Mouse (Mus musculus) granulocyte monocyte progenitor cell, adult 5-6 weeks (primary cell): Measurements from ENCODE around the gene Gch1. TPM values are rescaled to one million over a fixed set of nuclear protein-coding genes. Genes with fewer than 3 reads are reported as not detected.

Experiments used
- ATAC-seq: replicated peaks from 2 replicates; pipeline ENCODE4 v1.8.0; 2016; ENCODE audit warnings: mild to moderate bottlenecking, moderate TSS enrichment, inconsistent platforms; ENCODE audit not compliant: poor library complexity, severe bottlenecking
- total RNA-seq, 2 experiments: library from RNA; stranded (forward) in 1 of 2; stranded (reverse) in 1 of 2; fragments of 200-712, 200-1000 nt in 1 of 2; fragments of >200 nt in 1 of 2; fragmentation: Nextera tagmentation in 1 of 2; gene quantifications; 2 replicates each; pipeline ENCODE4 v1.2.3; 2014 to 2017

The Gch1 gene
- total RNA-seq (2014; fragmentation: Nextera tagmentation): 1.8 and 3.3 TPM in 2 replicates
- total RNA-seq (2017): 0.41 and 2.1 TPM in 2 replicates

DNA sequence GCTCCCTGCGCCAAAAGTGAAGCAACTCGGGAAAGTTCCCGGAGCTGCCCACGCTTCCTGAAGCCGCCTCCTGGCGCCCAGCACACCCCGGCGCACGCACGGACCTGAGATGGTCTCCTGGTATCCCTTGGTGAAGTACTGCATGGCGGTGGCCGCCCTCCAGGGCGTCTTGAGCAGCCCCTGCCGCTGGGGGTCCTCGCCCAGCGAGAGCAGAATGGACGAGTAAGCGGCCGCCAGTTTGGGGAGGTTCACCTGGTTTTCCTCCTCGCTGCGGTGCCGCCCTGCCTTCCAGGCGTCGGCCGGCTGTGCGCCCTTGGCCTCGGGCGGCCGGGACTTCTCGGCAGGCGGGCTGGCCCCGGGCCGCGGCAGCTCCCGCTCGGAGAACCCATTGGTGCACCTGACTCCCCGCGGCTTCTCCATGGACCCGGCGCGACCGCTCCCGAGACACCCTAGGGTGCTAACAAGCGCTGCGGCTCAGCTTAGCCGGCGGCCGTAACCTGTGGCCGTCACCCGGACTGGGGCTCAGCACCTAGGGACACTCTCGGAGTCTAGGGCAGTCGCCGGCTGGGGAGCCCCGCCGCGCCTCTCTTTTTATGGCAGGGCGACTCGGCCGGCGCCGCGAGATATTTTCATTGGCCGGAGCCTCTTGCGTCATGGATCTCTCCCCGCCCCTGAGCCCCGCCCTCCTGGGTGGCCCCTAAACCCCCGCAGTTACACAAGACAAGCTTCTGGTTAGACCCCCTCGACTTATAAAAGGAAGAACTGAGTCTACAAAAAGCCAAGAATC lies at the start of gene Gch1:
Gch1 (minus strand) TSS at position 566 of the 787 bp plus-strand sequence.
- peak; percentile 66 for ATAC-seq

DNA sequence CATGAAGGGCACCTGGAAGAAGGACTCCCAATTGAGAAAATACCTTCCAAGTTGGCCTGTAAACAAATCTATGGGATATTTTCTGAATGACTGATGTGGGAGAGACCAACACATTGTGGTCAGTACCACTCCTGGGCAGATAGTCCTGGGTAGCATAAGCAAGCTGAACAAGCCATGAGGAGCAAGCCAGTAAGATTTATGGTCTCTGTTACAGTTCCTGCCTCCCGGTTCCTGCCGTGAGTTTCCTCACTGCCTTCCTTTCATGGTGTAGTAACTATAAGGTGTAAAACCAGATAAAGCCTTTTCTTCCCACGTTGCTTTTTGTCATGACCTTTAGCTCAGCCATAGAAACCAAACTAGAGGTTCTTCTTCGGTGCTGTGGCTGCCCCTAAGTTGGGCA lies 48.1 kb upstream of the Gch1 start:
- ATAC-seq: no peak

- no peak for ATAC-seq
Observed at GRCm38 (mm10) chr14:47236491-47236890, 47.3 kb upstream of the Gch1 start.

- no peak for ATAC-seq
Observed at GRCm38 (mm10) chr14:47234526-47235250, 45.5 kb upstream of the Gch1 start.

DNA sequence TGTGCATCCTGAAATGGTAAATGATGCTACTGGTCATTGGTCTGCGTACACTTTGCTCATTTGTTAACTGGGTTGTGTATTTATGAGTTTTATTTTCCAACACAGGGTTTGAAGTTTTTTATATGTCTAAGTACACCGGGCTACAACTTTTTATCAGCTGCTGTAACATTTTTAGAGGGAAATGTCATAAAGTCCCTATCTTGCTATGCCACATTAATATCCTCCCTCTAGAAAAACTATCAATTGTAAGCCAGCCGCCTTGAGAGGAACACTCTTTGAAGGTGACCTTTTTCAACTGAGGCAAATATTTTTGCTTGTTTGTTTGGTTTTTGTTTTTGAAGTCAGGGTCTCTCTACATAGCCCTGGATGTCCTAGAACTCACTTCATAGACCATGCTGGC lies 44.8 kb upstream of the Gch1 start:
- no peak for ATAC-seq

DNA sequence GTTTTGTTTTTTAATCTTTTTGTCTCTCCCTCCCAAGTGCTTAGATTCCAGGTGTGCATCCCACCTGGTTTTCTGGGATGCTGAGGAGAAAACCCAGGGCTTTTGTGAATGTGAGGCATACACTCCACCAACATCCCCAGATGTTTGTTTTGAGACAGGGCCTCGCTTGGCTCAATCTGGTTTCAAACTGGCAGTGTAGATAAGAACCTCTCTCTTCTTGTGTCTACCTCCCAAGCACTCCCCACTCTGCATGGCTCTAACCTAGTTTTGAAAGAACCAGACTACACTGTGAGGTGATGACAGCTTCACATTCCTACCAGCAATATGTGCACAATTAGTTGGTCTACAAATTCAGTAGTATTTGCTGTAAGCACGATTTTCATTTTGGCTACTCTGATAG lies 44.4 kb upstream of the Gch1 start:
- no peak for ATAC-seq

DNA sequence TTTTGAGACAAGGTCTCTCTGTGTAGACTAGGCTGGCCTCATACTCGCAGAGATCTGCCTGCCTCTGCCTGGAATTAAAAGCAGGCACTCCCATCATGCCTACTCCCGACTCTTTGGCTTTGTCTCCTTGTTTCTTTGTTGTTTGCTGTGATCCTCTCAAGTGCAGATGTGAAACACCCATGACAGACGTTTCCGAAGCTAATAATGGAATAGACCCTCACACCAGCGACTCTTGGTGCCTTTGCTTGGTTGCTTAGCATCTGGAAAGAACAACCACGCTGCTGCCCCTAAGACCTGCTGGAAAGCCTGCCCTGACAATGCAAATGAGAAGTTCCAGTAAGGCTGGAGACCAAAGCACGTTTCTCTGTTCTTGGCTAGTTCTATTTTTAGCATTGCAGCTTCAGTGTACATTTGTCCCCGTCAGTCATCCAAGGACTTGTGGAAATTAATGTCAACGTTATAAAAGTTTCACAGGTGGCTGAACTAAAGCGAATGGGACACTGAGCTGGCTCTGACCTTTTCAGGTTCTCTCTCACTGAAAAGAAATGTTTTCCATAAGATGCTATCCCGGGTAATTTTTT lies 40.7 kb upstream of the Gch1 start:
- no peak for ATAC-seq

GRCm38 (mm10) chr14:47225931-47226330 lies 36.7 kb upstream of the Gch1 start:
- ATAC-seq: no peak

GRCm38 (mm10) chr14:47224476-47225325 lies 35.5 kb upstream of the Gch1 start:
- no peak for ATAC-seq

GRCm38 (mm10) chr14:47222631-47223450 lies 33.6 kb upstream of the Gch1 start:
- no peak for ATAC-seq

GRCm38 (mm10) chr14:47221567-47221966 lies 32.4 kb upstream of the Gch1 start:
- ATAC-seq: no peak

GRCm38 (mm10) chr14:47220231-47221025 lies 31.2 kb upstream of the Gch1 start:
- ATAC-seq: no peak

- ATAC-seq: no peak
Observed at GRCm38 (mm10) chr14:47218766-47219606, 29.8 kb upstream of the Gch1 start.

DNA sequence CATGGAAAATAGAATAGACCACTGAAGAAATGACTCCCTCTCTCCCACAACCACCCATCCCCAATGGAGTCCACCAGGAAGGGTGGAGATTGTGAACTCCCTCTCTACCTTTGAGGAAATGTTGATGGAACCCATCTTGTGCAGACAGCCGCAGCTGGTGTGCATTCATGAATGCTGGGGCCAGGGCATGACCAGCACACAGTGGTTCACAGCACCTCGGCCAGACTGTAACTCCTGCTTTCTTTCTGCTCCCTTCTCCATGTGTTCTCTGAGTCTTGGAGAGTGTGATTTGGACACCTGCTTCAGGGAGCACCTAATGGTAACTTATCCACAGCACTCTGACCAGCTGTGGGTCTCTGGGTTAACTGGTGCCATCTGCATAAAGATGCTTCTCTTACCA lies 27.3 kb upstream of the Gch1 start:
- no peak for ATAC-seq

- 0 out of 2 replicates have a peak, but pooled peaks have one; percentile 25 for ATAC-seq
Observed at GRCm38 (mm10) chr14:47214367-47214766, 25.2 kb upstream of the Gch1 start.

GRCm38 (mm10) chr14:47213305-47213704 lies 24.1 kb upstream of the Gch1 start:
- ATAC-seq: no peak

DNA sequence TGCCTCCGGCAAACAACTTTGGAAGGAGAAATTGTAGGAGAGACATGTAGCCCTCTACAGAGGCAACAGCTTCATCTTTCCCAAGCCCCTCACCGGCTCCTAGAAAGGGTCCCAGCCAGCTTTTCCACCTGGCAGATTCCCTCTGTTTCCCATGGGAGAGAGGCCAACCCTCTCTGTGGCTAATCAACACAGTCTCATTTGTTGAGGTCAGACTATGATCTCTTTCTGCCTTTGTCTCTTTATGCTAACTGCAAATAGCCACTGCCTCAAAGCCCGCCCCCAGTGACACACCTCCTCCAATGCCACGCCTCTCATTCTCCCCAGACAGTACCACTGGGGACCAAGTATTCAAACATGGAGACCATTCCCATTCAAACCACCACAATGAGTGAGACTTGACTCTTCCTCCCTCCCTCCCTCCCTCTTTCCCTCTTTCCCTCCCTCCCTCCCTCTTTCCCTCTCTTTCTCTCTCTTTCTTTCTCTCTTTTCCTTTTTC lies 20.5 kb upstream of the Gch1 start:
- ATAC-seq: no peak
